Mouse (Mus musculus): ENCODE measurements at regions not wholly inside any gene's neighbourhood (a gene's known extent, or its start where the extent isn't known, plus 50 kb on each side); places are given as distances from the start of the nearest gene placed in this dataset.

- TF ChIP-seq EP300 (optimal IDR thresholded peaks at IDR 0.05) (no peak), CTCF (IDR thresholded peaks at IDR 0.05; ENCODE audit: low read depth) (no peak)
- Histone ChIP-seq H3K4me3 (ENCODE audit: low read depth, low read length) (no peak overlapping the region), H3K27ac (replicated peaks) (no peak overlapping the region), H3K27me3 (ENCODE audit: control insufficient read depth, insufficient read depth, low read length) (no peaks in the 10 kb centered on the region), H3K9me3 (ENCODE audit: control insufficient read depth, low read length) (no peaks in the 10 kb centered on the region), H3K9ac (ENCODE audit: low read length) (no peak overlapping the region), H3K4me2 (replicated peaks; ENCODE audit: low read depth) (no peak overlapping the region), H3K4me1 (replicated peaks; ENCODE audit: control insufficient read depth, insufficient read depth) (no peaks in the 10 kb centered on the region), H3K36me3 (ENCODE audit: control insufficient read depth, insufficient read depth, low read length) (no peaks in the 10 kb centered on the region)
- WGBS: 40% methylated on average over 1 of the region's 1 CpGs
- ATAC-seq (ENCODE audit: low FRiP score, low TSS enrichment): no peak
- no peak for DNase-seq (ENCODE audit: low spot score)
These were observed 246.8 kb downstream of the Gpr37 start for GRCm38 (mm10) chr6:25443681-25444080.

- no peaks in the 10 kb centered on the region for H3K36me3 ChIP-seq (ENCODE audit: control insufficient read depth, insufficient read depth, low read length)
- H3K4me1 ChIP-seq (replicated peaks; ENCODE audit: control insufficient read depth, insufficient read depth): no peaks in the 10 kb centered on the region
- no peaks in the 10 kb centered on the region for H3K9me3 ChIP-seq (ENCODE audit: control insufficient read depth, low read length)
- no peak overlapping the region for H3K9ac ChIP-seq (ENCODE audit: low read length)
- H3K4me3 ChIP-seq (ENCODE audit: low read depth, low read length): no peak overlapping the region
- ATAC-seq (ENCODE audit: low FRiP score, low TSS enrichment): no peak
- 72% methylated on average over 2 of the region's 2 CpGs for WGBS
- no peak overlapping the region for H3K27ac ChIP-seq (replicated peaks)
- DNase-seq (ENCODE audit: low spot score): no peak
- no peaks in the 10 kb centered on the region for H3K27me3 ChIP-seq (ENCODE audit: control insufficient read depth, insufficient read depth, low read length)
- TF ChIP-seq EP300 (optimal IDR thresholded peaks at IDR 0.05): no peak
- no peak overlapping the region for H3K4me2 ChIP-seq (replicated peaks; ENCODE audit: low read depth)
These were observed 248.4 kb downstream of the Gpr37 start for GRCm38 (mm10) chr6:25442096-25442495.

- Histone ChIP-seq H3K9ac (ENCODE audit: low read length) (no peak overlapping the region), H3K4me2 (replicated peaks; ENCODE audit: low read depth) (no peak overlapping the region), H3K9me3 (ENCODE audit: control insufficient read depth, low read length) (no peaks in the 10 kb centered on the region), H3K27me3 (ENCODE audit: control insufficient read depth, insufficient read depth, low read length) (no peaks in the 10 kb centered on the region), H3K4me3 (ENCODE audit: low read depth, low read length) (no peak overlapping the region), H3K36me3 (ENCODE audit: control insufficient read depth, insufficient read depth, low read length) (no peaks in the 10 kb centered on the region), H3K4me1 (replicated peaks; ENCODE audit: control insufficient read depth, insufficient read depth) (no peaks in the 10 kb centered on the region), H3K27ac (replicated peaks) (no peak overlapping the region)
- ATAC-seq (ENCODE audit: low FRiP score, low TSS enrichment): no peak
- no peak for DNase-seq (ENCODE audit: low spot score)
- WGBS: 59% methylated on average over 2 of the region's 2 CpGs
- TF ChIP-seq EP300 (optimal IDR thresholded peaks at IDR 0.05): no peak
- TF ChIP-seq CTCF (IDR thresholded peaks at IDR 0.05; ENCODE audit: low read depth): no peak
These were observed 252.7 kb downstream of the Gpr37 start for GRCm38 (mm10) chr6:25437875-25438274.

GRCm38 (mm10) chr6:25429047-25429446, 261.5 kb downstream of the Gpr37 start:
- H3K36me3 ChIP-seq (ENCODE audit: control insufficient read depth, insufficient read depth, low read length): no peaks in the 10 kb centered on the region
- H3K4me1 ChIP-seq (replicated peaks; ENCODE audit: control insufficient read depth, insufficient read depth): no peaks in the 10 kb centered on the region
- no peak overlapping the region for H3K9ac ChIP-seq (ENCODE audit: low read length)
- no peaks in the 10 kb centered on the region for H3K9me3 ChIP-seq (ENCODE audit: control insufficient read depth, low read length)
- ATAC-seq (ENCODE audit: low FRiP score, low TSS enrichment) (no peak), DNase-seq (ENCODE audit: low spot score) (no peak)
- no peak overlapping the region for H3K27ac ChIP-seq (replicated peaks)
- H3K27me3 ChIP-seq (ENCODE audit: control insufficient read depth, insufficient read depth, low read length): no peaks in the 10 kb centered on the region
- TF ChIP-seq CTCF (IDR thresholded peaks at IDR 0.05; ENCODE audit: low read depth): no peak
- TF ChIP-seq EP300 (optimal IDR thresholded peaks at IDR 0.05): no peak
- no peak overlapping the region for H3K4me2 ChIP-seq (replicated peaks; ENCODE audit: low read depth)
- WGBS: 72% methylated on average over 4 of the region's 4 CpGs
- no peak overlapping the region for H3K4me3 ChIP-seq (ENCODE audit: low read depth, low read length)

- Histone ChIP-seq H3K4me2 (replicated peaks; ENCODE audit: low read depth) (no peak overlapping the region), H3K4me1 (replicated peaks; ENCODE audit: control insufficient read depth, insufficient read depth) (no peaks in the 10 kb centered on the region), H3K4me3 (ENCODE audit: low read depth, low read length) (no peak overlapping the region), H3K27ac (replicated peaks) (no peak overlapping the region), H3K27me3 (ENCODE audit: control insufficient read depth, insufficient read depth, low read length) (no peaks in the 10 kb centered on the region), H3K9me3 (ENCODE audit: control insufficient read depth, low read length) (no peaks in the 10 kb centered on the region), H3K9ac (ENCODE audit: low read length) (no peak overlapping the region), H3K36me3 (ENCODE audit: control insufficient read depth, insufficient read depth, low read length) (no peaks in the 10 kb centered on the region)
- DNase-seq (ENCODE audit: low spot score) (no peak), ATAC-seq (ENCODE audit: low FRiP score, low TSS enrichment) (no peak)
- no peak for TF ChIP-seq CTCF (IDR thresholded peaks at IDR 0.05; ENCODE audit: low read depth)
- no peak for TF ChIP-seq EP300 (optimal IDR thresholded peaks at IDR 0.05)
- 85% methylated on average over 2 of the region's 2 CpGs for WGBS
These were observed 271.7 kb downstream of the Gpr37 start for GRCm38 (mm10) chr6:25418820-25419219.

GRCm38 (mm10) chr6:25389841-25390240, 300.7 kb downstream of the Gpr37 start:
- no peaks in the 10 kb centered on the region for H3K9me3 ChIP-seq (ENCODE audit: control insufficient read depth, low read length)
- no peaks in the 10 kb centered on the region for H3K27me3 ChIP-seq (ENCODE audit: control insufficient read depth, insufficient read depth, low read length)
- 80% methylated on average over 4 of the region's 4 CpGs for WGBS
- H3K4me2 ChIP-seq (replicated peaks; ENCODE audit: low read depth): no peak overlapping the region
- TF ChIP-seq EP300 (optimal IDR thresholded peaks at IDR 0.05) (no peak), CTCF (IDR thresholded peaks at IDR 0.05; ENCODE audit: low read depth) (no peak)
- no peak overlapping the region for H3K27ac ChIP-seq (replicated peaks)
- no peak for ATAC-seq (ENCODE audit: low FRiP score, low TSS enrichment)
- H3K9ac ChIP-seq (ENCODE audit: low read length): no peak overlapping the region
- no peaks in the 10 kb centered on the region for H3K4me1 ChIP-seq (replicated peaks; ENCODE audit: control insufficient read depth, insufficient read depth)
- no peaks in the 10 kb centered on the region for H3K36me3 ChIP-seq (ENCODE audit: control insufficient read depth, insufficient read depth, low read length)
- no peak overlapping the region for H3K4me3 ChIP-seq (ENCODE audit: low read depth, low read length)
- no peak for DNase-seq (ENCODE audit: low spot score)

Measured in stomach, postnatal 0 days (tissue).